Mouse (Mus musculus) liver, adult 2 months (tissue): ENCODE measurements around the gene Ap2a1.

ENCODE experiments used
- CTCF ChIP-seq: fragments of 200-500 bp; IDR thresholded peaks from 2 replicates; pipeline ENCODE4 v1.5.1; 2011; ENCODE audit warnings: low read depth, low read length, control low read depth
- POLR2A ChIP-seq: fragments of 200-500 bp; IDR thresholded peaks from 2 replicates; pipeline ENCODE4 v1.6.1; 2011; ENCODE audit warnings: low read length, control low read depth; ENCODE audit not compliant: insufficient read depth; ENCODE audit errors: extremely low read depth

DNA sequence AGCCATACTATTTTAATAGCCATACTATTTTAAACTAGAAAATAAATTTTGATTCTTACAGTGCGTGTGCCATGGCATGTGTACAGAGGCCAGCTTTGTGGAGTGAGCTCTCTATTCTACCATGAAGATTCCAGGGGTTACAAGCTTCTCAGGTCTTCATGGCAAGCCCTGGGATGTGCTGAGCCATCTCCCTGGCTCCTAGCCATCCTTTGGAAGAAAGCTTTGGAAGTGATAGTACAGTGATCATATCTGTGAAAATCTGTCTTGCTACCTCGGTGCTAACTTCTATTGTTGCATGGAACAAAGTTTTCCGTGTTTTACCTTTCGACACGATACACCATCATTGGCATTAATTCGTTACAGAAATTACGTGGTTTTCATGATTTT is 34.1 kb downstream of the Ap2a1 start:
- TF ChIP-seq POLR2A, result no peak
- TF ChIP-seq CTCF, result no peak
